Mouse (Mus musculus) myocyte (in vitro differentiated cells): ENCODE measurements around the gene Plxnc1. TPM values are rescaled to one million over a fixed set of nuclear protein-coding genes. Genes with fewer than 3 reads are reported as not detected.

ENCODE experiments used
- H3K27me3 ChIP-seq: one replicate; pipeline ENCODE4 v1.6.1; 2011; ENCODE audit not compliant: control insufficient read depth, insufficient read depth, insufficient read length
- H3K36me3 ChIP-seq: one replicate; pipeline ENCODE4 v1.6.1; 2011; ENCODE audit not compliant: control insufficient read depth, insufficient read depth
- H3K4me2 ChIP-seq: one replicate; pipeline ENCODE4 v1.6.1; 2011; ENCODE audit warnings: low read depth, control low read depth
- H3K4me3 ChIP-seq: one replicate; pipeline ENCODE4 v1.5.1; 2011; ENCODE audit warnings: mild to moderate bottlenecking, control low read depth, moderate library complexity
- H3K79me2 ChIP-seq: one replicate; pipeline ENCODE4 v1.6.1; 2011; ENCODE audit not compliant: control insufficient read depth, insufficient read depth
- H3ac ChIP-seq: one replicate; pipeline ENCODE4 v1.6.1; 2011; ENCODE audit not compliant: control insufficient read depth, insufficient read length
- CEBPB ChIP-seq: IDR thresholded peaks from 2 replicates; pipeline ENCODE4 v1.6.1; 2011; ENCODE audit warnings: mild to moderate bottlenecking, moderate library complexity; ENCODE audit not compliant: poor library complexity, insufficient read depth, severe bottlenecking
- E2F4 ChIP-seq: IDR thresholded peaks from one replicate; pipeline ENCODE4 v1.6.1; 2011; ENCODE audit warnings: mild to moderate bottlenecking, control low read depth, moderate library complexity; ENCODE audit not compliant: insufficient read depth
- MAX ChIP-seq: IDR thresholded peaks from one replicate; pipeline ENCODE4 v1.6.1; 2011; ENCODE audit warnings: low read depth, mild to moderate bottlenecking, control low read depth
- MYOD1 ChIP-seq, 3 experiments: IDR thresholded peaks; one replicate each; pipeline ENCODE4 v1.6.1; 2011; ENCODE audit warnings: control low read depth in 2 of 3, low read depth in 2 of 3, mild to moderate bottlenecking in 2 of 3, moderate library complexity in 1 of 3; ENCODE audit not compliant: insufficient read length in 2 of 3, control insufficient read depth in 1 of 3
- MYOG ChIP-seq, 3 experiments: IDR thresholded peaks; one replicate each; pipeline ENCODE4 v1.6.1; 2011; ENCODE audit warnings: control low read depth in 2 of 3, low read depth in 2 of 3, mild to moderate bottlenecking in 2 of 3; ENCODE audit not compliant: insufficient read length in 2 of 3, control insufficient read depth in 1 of 3, insufficient read depth in 1 of 3
- POLR2A ChIP-seq: IDR thresholded peaks from one replicate; pipeline ENCODE4 v1.6.1; 2011; ENCODE audit warnings: low read depth, mild to moderate bottlenecking, control low read depth, moderate library complexity; ENCODE audit not compliant: insufficient read length
- POLR2AphosphoS2 ChIP-seq: IDR thresholded peaks from one replicate; pipeline ENCODE4 v1.6.1; 2011; ENCODE audit warnings: low read depth, control low read depth; ENCODE audit not compliant: insufficient read length
- REST ChIP-seq: IDR thresholded peaks from one replicate; pipeline ENCODE4 v1.6.1; 2011; ENCODE audit warnings: mild to moderate bottlenecking, control low read depth, moderate library complexity; ENCODE audit not compliant: insufficient read depth, insufficient read length
- SRF ChIP-seq: IDR thresholded peaks from one replicate; pipeline ENCODE4 v1.6.1; 2011; ENCODE audit warnings: low read depth; ENCODE audit not compliant: control insufficient read depth, insufficient read length
- TCF12 ChIP-seq: IDR thresholded peaks from one replicate; pipeline ENCODE4 v1.6.1; 2011; ENCODE audit warnings: mild to moderate bottlenecking, control low read depth; ENCODE audit not compliant: poor library complexity, insufficient read depth, severe bottlenecking
- TCF3 ChIP-seq: IDR thresholded peaks from one replicate; pipeline ENCODE4 v1.6.1; 2011; ENCODE audit warnings: low read depth, control low read depth; ENCODE audit not compliant: insufficient read length
- USF1 ChIP-seq: IDR thresholded peaks from one replicate; pipeline ENCODE4 v1.6.1; 2011; ENCODE audit warnings: low read depth, mild to moderate bottlenecking, control low read depth, moderate library complexity
- polyA plus RNA-seq: library from polyadenylated mRNA; unstranded; fragments of >200 nt; fragmentation: generic; extraction: Trizol; gene quantifications from one replicate; pipeline ENCODE4 v1.2.1, GENCODE M21; 2012; ENCODE audit warnings: missing spikeins

The Plxnc1 gene
- polyA plus RNA-seq, 1 experiment = not detected

- H3K27me3 ChIP-seq = no peaks in the 10 kb centered on the region
- H3K4me3 ChIP-seq = no peak overlapping the region
- H3K4me2 ChIP-seq = no peak overlapping the region
- H3ac ChIP-seq = no peak overlapping the region
- TF ChIP-seq USF1 = no peak
- no peak for TF ChIP-seq CEBPB
- no peak for TF ChIP-seq POLR2A
- no peak for TF ChIP-seq MAX
- no peak for TF ChIP-seq REST
- H3K36me3 ChIP-seq = no peaks in the 10 kb centered on the region
- H3K79me2 ChIP-seq = no peaks in the 10 kb centered on the region
Measured at GRCm38 (mm10) chr10:94920526-94920925, 24.1 kb downstream of the Plxnc1 start.

- H3K4me2 ChIP-seq = peak overlapping the region; percentile 48
- H3ac ChIP-seq = no peak overlapping the region
- H3K27me3 ChIP-seq = no peaks in the 10 kb centered on the region
- H3K4me3 ChIP-seq = no peak overlapping the region
- no peaks in the 10 kb centered on the region for H3K36me3 ChIP-seq
- TF ChIP-seq MYOD1 (IDR thresholded peaks at IDR 0.05; ENCODE audit: control insufficient read depth in 1 of 3, insufficient read length in 2 of 3, low read depth in 2 of 3) (no peak), USF1 (no peak), SRF (no peak), REST (no peak), TCF3 (no peak), CEBPB (no peak), E2F4 (no peak), TCF12 (no peak), MYOG (IDR thresholded peaks at IDR 0.05; ENCODE audit: control insufficient read depth in 1 of 3, insufficient read depth in 1 of 3, insufficient read length in 2 of 3, low read depth in 2 of 3) (no peak), MAX (no peak), POLR2A (no peak), POLR2AphosphoS2 (no peak)
- H3K79me2 ChIP-seq = no peaks in the 10 kb centered on the region
Measured at GRCm38 (mm10) chr10:94919960-94920359, 24.7 kb downstream of the Plxnc1 start.

GRCm38 (mm10) chr10:94919552-94919951, 25.1 kb downstream of the Plxnc1 start:
- no peak overlapping the region for H3K4me3 ChIP-seq
- H3K4me2 ChIP-seq = peak overlapping the region; percentile 48
- no peak for TF ChIP-seq TCF12

GRCm38 (mm10) chr10:94918618-94919017, 26.0 kb downstream of the Plxnc1 start:
- no peak for TF ChIP-seq MAX
- no peak for TF ChIP-seq REST
- TF ChIP-seq TCF12 = no peak
- TF ChIP-seq POLR2A = no peak
- no peak for TF ChIP-seq POLR2AphosphoS2
- TF ChIP-seq USF1 = no peak
- TF ChIP-seq SRF = no peak
- TF ChIP-seq E2F4 = no peak
- no peak for TF ChIP-seq TCF3
- no peak for TF ChIP-seq CEBPB
- no peak for TF ChIP-seq MYOD1 (IDR thresholded peaks at IDR 0.05; ENCODE audit: control insufficient read depth in 1 of 3, insufficient read length in 2 of 3, low read depth in 2 of 3)
- no peak for TF ChIP-seq MYOG (IDR thresholded peaks at IDR 0.05; ENCODE audit: control insufficient read depth in 1 of 3, insufficient read depth in 1 of 3, insufficient read length in 2 of 3, low read depth in 2 of 3)
- Histone ChIP-seq H3K4me2 (peak overlapping the region; percentile 48), H3ac (no peak overlapping the region), H3K4me3 (no peak overlapping the region), H3K27me3 (no peaks in the 10 kb centered on the region), H3K36me3 (no peaks in the 10 kb centered on the region), H3K79me2 (no peaks in the 10 kb centered on the region)

More at GRCm38 (mm10) chr10:94919552-94919951, 25.1 kb downstream of the Plxnc1 start:
- no peaks in the 10 kb centered on the region for H3K79me2 ChIP-seq
- no peaks in the 10 kb centered on the region for H3K27me3 ChIP-seq
- H3K36me3 ChIP-seq = no peaks in the 10 kb centered on the region
- H3ac ChIP-seq = no peak overlapping the region

GRCm38 (mm10) chr10:94917990-94918389, 26.6 kb downstream of the Plxnc1 start:
- H3ac ChIP-seq = no peak overlapping the region
- H3K79me2 ChIP-seq = no peaks in the 10 kb centered on the region
- no peaks in the 10 kb centered on the region for H3K36me3 ChIP-seq
- TF ChIP-seq CEBPB = no peak
- no peak for TF ChIP-seq E2F4
- no peak for TF ChIP-seq POLR2AphosphoS2
- no peak for TF ChIP-seq TCF12
- TF ChIP-seq POLR2A = no peak
- no peak for TF ChIP-seq USF1
- TF ChIP-seq MYOD1 (IDR thresholded peaks at IDR 0.05; ENCODE audit: control insufficient read depth in 1 of 3, insufficient read length in 2 of 3, low read depth in 2 of 3) = no peak
- no peak for TF ChIP-seq MYOG (IDR thresholded peaks at IDR 0.05; ENCODE audit: control insufficient read depth in 1 of 3, insufficient read depth in 1 of 3, insufficient read length in 2 of 3, low read depth in 2 of 3)
- no peak for TF ChIP-seq SRF
- TF ChIP-seq REST = no peak
- no peak for TF ChIP-seq TCF3
- TF ChIP-seq MAX = no peak
- H3K4me3 ChIP-seq = no peak overlapping the region
- H3K4me2 ChIP-seq = no peak overlapping the region
- no peaks in the 10 kb centered on the region for H3K27me3 ChIP-seq
